Mouse (Mus musculus): ENCODE measurements at regions not wholly inside any gene's neighbourhood (a gene's known extent, or its start where the extent isn't known, plus 50 kb on each side); places are given as distances from the start of the nearest gene placed in this dataset.

GRCm38 (mm10) chr4:88994486-88994885 is 114.5 kb upstream of the Ifne start:
- TF ChIP-seq CTCF (IDR thresholded peaks at IDR 0.05; ENCODE audit: low read depth), result no peak
- no peak for TF ChIP-seq EP300 (IDR thresholded peaks at IDR 0.05; ENCODE audit: low read depth)
